Mouse (Mus musculus) erythroblast, embryonic 14.5 days (primary cell): ENCODE data around the gene Slc17a4.

Source experiments
- GATA1 ChIP-seq: IDR thresholded peaks from 2 replicates; pipeline ENCODE4 v1.6.1; 2012; ENCODE audit warnings: low read length, inconsistent platforms, mixed read lengths
- TAL1 ChIP-seq: IDR thresholded peaks from 3 replicates; pipeline ENCODE4 v1.6.1; 2012; ENCODE audit warnings: low read length, inconsistent platforms, mixed read lengths

GRCm38 (mm10) chr13:23946254-23946653, 31.4 kb upstream of the Slc17a4 start:
- no peak for TF ChIP-seq GATA1
- no peak for TF ChIP-seq TAL1
